Mouse (Mus musculus) midbrain, embryonic 10.5 days (tissue): ENCODE measurements around the gene Scnn1a. TPM values are rescaled to one million over a fixed set of nuclear protein-coding genes. Genes with fewer than 3 reads are reported as not detected.

Experiments used
- DNase-seq: peaks from one replicate; pipeline ENCODE4 v3.0.0-alpha.2; 2017; ENCODE audit warnings: low spot score
- H3K27ac ChIP-seq: fragments of 300-500 bp; sonication (generic); replicated peaks from 2 replicates; pipeline ENCODE4 v1.5.1; 2016; ENCODE audit warnings: mild to moderate bottlenecking
- H3K27me3 ChIP-seq: fragments of 300-500 bp; sonication (generic); 2 replicates; pipeline ENCODE4 v1.6.1; 2016; ENCODE audit warnings: low read depth, mild to moderate bottlenecking; ENCODE audit not compliant: poor library complexity, severe bottlenecking
- H3K36me3 ChIP-seq: fragments of 300-500 bp; sonication (generic); 2 replicates; pipeline ENCODE4 v1.6.1; 2016; ENCODE audit warnings: mild to moderate bottlenecking, moderate library complexity
- H3K4me1 ChIP-seq: fragments of 300-500 bp; sonication (generic); 2 replicates; pipeline ENCODE4 v1.6.1; 2016
- H3K4me3 ChIP-seq: fragments of 300-500 bp; sonication (generic); 2 replicates; pipeline ENCODE4 v1.5.1; 2016; ENCODE audit warnings: mild to moderate bottlenecking, moderate library complexity
- H3K9me3 ChIP-seq: fragments of 300-500 bp; sonication (generic); replicated peaks from 2 replicates; pipeline ENCODE4 v1.6.1; 2016; ENCODE audit warnings: mild to moderate bottlenecking
- WGBS: fragments of 180-500 bp; shearing (Covaris S2); methylation state at CpG from one replicate; pipeline ENCODE4 v1.1.7; 2016; 5-methylcytosine and 5-hydroxymethylcytosine counted together
- polyA plus RNA-seq: library from polyadenylated mRNA; unstranded; fragments of >200 nt; fragmentation: Nextera tagmentation; extraction: Ambion mirVana; gene quantifications from 2 replicates; pipeline ENCODE4 v1.2.1, GENCODE M21; 2016

Scnn1a gene
- polyA plus RNA-seq, 1 experiment from 2014 or later = 0.25 TPM

DNA sequence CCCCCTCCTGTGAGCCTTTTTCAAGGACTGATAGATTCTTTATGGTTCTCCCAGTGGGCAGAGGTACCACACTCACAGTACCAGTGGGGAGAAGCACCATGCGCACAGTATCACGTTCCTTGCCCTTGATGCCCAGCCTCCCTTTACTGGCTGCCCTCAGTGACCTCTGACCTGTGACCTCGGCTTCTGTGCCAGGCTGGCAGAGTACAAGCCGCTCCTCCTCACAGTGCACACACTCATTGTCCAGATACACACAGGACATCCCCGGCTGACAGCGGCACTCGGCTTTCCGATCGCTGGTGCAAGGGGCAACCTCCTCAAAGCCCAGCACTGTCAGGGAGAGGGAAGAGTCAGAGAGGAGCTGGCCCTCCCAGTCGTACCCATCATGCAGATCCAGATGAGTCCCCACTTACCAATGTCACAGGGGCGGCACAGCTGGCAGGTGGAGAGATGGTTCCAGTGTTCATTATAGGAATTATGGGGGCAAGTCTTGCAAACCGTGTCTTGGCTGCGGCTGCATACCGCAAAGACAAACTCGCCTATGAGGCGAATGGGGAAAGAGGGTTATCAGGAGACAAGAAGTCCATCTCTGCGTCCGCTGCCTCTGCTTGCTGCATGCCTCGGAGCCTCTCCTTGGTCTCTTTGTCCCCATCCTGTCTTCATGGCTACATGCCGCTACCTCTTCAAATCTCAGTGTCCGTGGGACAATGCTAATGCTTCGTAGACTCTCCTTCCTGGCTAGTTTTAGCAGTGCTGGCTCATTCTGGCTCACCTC lies 7.7 kb upstream of the Scnn1a start:
- 69% methylated on average over 22 of the region's 22 CpGs for WGBS
- Histone ChIP-seq H3K36me3 (0 out of 2 replicates have a peak, but pooled peaks cover 2% of the 10 kb centered on the region), H3K4me1 (peaks cover 41% of the 10 kb centered on the region), H3K27ac (peak overlapping the region; percentile 93), H3K9me3 (no peaks in the 10 kb centered on the region), H3K4me3 (peak overlapping the region; percentile 59), H3K27me3 (peaks cover 39% of the 10 kb centered on the region)
- peak; percentile 29 for DNase-seq

DNA sequence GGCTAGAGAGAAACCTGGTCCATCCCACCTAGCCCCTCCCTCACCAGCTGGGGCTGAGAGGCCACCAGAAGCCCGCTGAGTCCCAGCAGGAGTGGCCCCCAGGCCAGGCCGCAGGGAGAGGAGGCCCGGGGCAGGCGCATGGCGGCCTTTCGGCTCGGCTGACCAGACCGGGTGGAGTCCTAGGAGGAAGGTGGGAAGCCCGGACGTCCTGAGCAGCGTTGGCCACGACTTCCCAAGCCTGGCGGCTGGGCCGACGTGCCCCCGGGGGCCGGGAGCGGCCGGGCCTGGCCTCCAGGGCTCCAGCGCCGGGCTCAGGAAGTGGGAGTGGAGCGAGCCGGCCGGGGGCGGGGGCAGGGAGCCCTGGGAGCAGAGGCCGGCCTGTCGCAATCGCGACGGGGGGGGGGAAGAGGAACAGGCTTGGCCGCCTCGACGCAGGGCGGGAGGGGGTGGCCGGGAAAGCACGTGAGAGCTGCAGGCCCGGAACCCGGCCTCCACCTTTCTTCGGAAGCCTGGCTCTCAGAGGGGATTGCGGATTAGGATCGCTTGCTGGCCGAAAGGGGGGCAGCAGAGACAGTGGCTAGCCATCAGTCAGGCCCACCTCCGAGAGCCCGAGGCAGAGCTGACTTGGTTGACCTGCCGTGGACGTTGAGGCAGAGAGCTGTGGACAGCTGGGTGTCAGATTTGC lies 6.8 kb upstream of the Scnn1a start, which contains the start of gene Ltbr:
Gene Ltbr, minus strand, starts transcription at position 340 of the 685 bp plus-strand sequence.
- Histone ChIP-seq H3K27ac (peak within 1 kb of the TSS; percentile 93), H3K9me3 (no peaks in the 10 kb centered on the region)
- 2% methylated on average over 46 of the region's 46 CpGs for WGBS

GRCm38 (mm10) chr6:125314231-125314563 lies 6.3 kb upstream of the Scnn1a start:
- peak overlapping the region; percentile 93 for H3K27ac ChIP-seq
- H3K4me1 ChIP-seq = peaks cover 35% of the 10 kb centered on the region
- peak overlapping the region; percentile 59 for H3K4me3 ChIP-seq
- no peak for DNase-seq
- no peaks in the 10 kb centered on the region for H3K36me3 ChIP-seq
- H3K9me3 ChIP-seq = no peaks in the 10 kb centered on the region
- 52% methylated on average over 7 of the region's 7 CpGs for WGBS
- H3K27me3 ChIP-seq = peaks cover 48% of the 10 kb centered on the region

More for the DNA sequence above, 6.8 kb upstream of the Scnn1a start, which contains the start of gene Ltbr:
- H3K4me1 ChIP-seq = peaks cover 40% of the 10 kb centered on the region
- peaks cover 43% of the 10 kb centered on the region for H3K27me3 ChIP-seq
- H3K4me3 ChIP-seq = peak within 1 kb of the TSS; percentile 59
- DNase-seq = peak; percentile 80
- no peaks in the 10 kb centered on the region for H3K36me3 ChIP-seq

- H3K36me3 ChIP-seq = no peaks in the 10 kb centered on the region
- DNase-seq = no peak
- no peaks in the 10 kb centered on the region for H3K9me3 ChIP-seq
- WGBS = 87% methylated on average over 6 of the region's 6 CpGs
- peaks cover 29% of the 10 kb centered on the region for H3K4me1 ChIP-seq
- no peak overlapping the region for H3K27ac ChIP-seq
- H3K4me3 ChIP-seq = no peak overlapping the region
- peaks cover 53% of the 10 kb centered on the region for H3K27me3 ChIP-seq
Observed at GRCm38 (mm10) chr6:125314746-125315145, 5.7 kb upstream of the Scnn1a start.

DNA sequence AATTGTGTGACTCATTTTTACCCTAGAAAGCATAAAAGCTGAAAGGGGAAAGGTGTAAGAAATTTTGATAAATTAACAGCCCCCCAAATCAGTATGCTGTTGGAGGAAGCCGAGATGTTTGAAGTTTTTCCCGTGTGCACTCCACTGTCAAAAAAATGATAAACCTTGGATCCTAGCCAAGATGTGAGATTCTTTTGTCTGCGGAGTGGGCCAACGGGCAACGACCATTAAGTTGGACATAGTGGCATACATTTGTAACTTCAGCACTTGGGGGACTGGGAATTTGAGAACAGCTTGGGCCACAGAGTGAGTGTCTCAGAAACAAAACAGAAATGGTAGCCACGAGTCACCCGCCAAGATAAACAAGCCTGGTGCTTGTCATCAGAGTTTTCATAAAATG lies 3.4 kb upstream of the Scnn1a start:
- Histone ChIP-seq H3K27ac (no peak overlapping the region), H3K27me3 (peaks cover 71% of the 10 kb centered on the region), H3K4me3 (no peak overlapping the region), H3K4me1 (peaks cover 38% of the 10 kb centered on the region), H3K36me3 (no peaks in the 10 kb centered on the region), H3K9me3 (no peaks in the 10 kb centered on the region)
- DNase-seq = no peak
- 84% methylated on average over 7 of the region's 7 CpGs for WGBS

DNA sequence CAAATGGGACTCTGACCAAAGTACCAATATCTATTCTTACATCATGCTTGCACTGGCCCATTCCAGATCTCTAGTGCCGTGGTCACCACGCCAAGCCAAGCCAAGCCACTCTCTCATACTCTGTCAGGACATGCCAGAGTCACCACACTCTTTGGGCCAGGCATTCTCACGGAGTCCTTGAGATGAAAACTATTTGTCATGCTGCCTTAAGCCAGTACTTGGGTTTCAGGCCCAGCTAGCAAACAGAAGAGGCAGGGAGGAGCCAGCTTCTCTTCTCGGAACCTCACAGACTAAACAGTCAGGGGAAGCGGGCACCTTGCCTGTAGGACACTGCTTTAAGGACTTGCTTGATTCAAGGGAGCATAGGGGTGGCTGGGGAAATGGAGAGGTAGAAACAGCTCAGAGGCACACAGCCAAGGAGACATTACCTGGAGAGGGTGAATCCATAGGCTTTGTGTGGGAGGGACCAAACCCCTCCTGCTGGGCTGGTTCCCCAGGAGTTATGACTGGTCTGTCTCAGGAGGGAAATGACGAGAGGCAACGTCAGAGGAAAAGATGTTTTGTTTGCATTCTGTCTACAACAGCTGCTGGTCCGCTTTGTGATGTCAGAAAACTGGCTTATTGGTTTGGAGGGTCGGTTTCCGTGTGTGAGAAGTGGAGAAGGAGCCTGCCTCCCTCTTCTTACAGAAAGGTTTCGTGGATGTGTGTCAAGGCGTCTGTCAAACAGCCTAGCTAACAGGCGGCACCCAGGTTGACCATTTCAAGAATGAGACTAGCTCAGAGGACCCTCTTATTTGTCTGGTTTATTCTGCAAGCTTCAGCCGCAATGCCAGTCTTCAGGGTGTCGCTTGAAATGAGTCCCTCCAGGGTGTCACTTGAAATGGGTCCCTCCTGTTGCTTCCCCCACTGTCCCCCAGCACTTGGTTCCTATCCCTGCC lies 1.2 kb upstream of the Scnn1a start:
- H3K27ac ChIP-seq = no peak overlapping the region
- peaks cover 25% of the 10 kb centered on the region for H3K4me1 ChIP-seq
- no peak for DNase-seq
- H3K4me3 ChIP-seq = no peak overlapping the region
- H3K36me3 ChIP-seq = no peaks in the 10 kb centered on the region
- H3K27me3 ChIP-seq = peaks cover 74% of the 10 kb centered on the region
- 72% methylated on average over 15 of the region's 15 CpGs for WGBS
- no peaks in the 10 kb centered on the region for H3K9me3 ChIP-seq

DNA sequence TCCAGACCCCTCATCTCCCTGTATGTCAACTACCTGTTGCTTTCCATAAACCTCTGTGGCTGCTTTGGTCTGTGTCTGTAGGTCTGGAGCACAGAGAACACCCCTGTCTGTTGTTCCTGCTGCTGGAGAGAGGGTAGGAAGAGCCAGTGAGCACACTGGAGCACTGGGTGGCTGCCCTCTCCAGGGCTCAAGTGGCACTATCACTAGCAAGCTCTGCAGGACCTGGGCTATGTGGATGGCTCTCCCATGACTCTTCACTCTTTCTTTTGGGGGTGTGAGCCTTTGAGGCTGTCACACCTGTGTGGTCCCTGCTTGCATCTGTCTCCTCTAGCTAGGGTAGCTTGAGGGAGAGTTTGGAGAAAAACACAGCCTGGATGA lies 551 bp upstream of the Scnn1a start:
- peaks cover 20% of the 10 kb centered on the region for H3K4me1 ChIP-seq
- H3K27me3 ChIP-seq = peaks cover 73% of the 10 kb centered on the region
- no peaks in the 10 kb centered on the region for H3K9me3 ChIP-seq
- H3K36me3 ChIP-seq = no peaks in the 10 kb centered on the region
- H3K27ac ChIP-seq = no peak overlapping the region
- no peak for DNase-seq
- no peak overlapping the region for H3K4me3 ChIP-seq

- 6% methylated on average over 26 of the region's 26 CpGs for WGBS
- Histone ChIP-seq H3K36me3 (no peaks in the 10 kb centered on the region), H3K27me3 (peaks cover 76% of the 10 kb centered on the region), H3K4me1 (peaks cover 20% of the 10 kb centered on the region), H3K9me3 (no peaks in the 10 kb centered on the region), H3K4me3 (peak overlapping the region; percentile 4; the same call in 1 of the 2 replicates), H3K27ac (no peak overlapping the region)
- no peak for DNase-seq
Observed at GRCm38 (mm10) chr6:125321114-125321855, 826 bp downstream of the Scnn1a start.

GRCm38 (mm10) chr6:125322794-125323193 lies 2.3 kb downstream of the Scnn1a start:
- H3K27ac ChIP-seq = no peak overlapping the region
- peaks cover 71% of the 10 kb centered on the region for H3K27me3 ChIP-seq
- 69% methylated on average over 13 of the region's 13 CpGs for WGBS
- DNase-seq = no peak
- no peak overlapping the region for H3K4me3 ChIP-seq
- no peaks in the 10 kb centered on the region for H3K36me3 ChIP-seq
- H3K9me3 ChIP-seq = no peaks in the 10 kb centered on the region
- H3K4me1 ChIP-seq = peaks cover 20% of the 10 kb centered on the region

- WGBS = 69% methylated on average over 6 of the region's 6 CpGs
- Histone ChIP-seq H3K27ac (no peak overlapping the region), H3K4me1 (peaks cover 20% of the 10 kb centered on the region), H3K9me3 (no peaks in the 10 kb centered on the region), H3K36me3 (no peaks in the 10 kb centered on the region), H3K27me3 (peaks cover 69% of the 10 kb centered on the region), H3K4me3 (no peak overlapping the region)
- no peak for DNase-seq
Observed at GRCm38 (mm10) chr6:125323547-125323946, 3.1 kb downstream of the Scnn1a start.

DNA sequence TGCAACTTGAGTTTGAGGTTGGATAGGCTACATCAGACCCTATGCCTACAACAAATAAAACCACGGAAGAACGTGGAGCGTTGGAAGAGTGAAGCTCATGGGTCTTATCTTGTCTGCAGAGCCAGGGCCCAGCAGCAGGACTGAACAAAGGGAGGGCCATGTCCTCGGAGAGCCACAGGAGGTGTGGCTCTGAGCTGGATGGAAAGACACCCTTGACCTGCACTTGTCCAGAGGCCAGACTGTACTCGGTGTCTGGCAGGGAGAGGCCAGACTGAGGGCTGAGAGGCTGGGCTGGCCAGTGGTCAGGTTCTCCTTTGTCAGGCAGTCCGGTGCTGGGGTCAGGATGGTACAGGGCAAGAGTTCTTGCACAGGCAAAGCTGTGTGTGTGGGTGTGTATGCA lies 4.9 kb downstream of the Scnn1a start:
- Histone ChIP-seq H3K9me3 (no peaks in the 10 kb centered on the region), H3K36me3 (no peaks in the 10 kb centered on the region), H3K27me3 (peaks cover 65% of the 10 kb centered on the region), H3K4me1 (peaks cover 21% of the 10 kb centered on the region), H3K27ac (no peak overlapping the region), H3K4me3 (no peak overlapping the region)
- DNase-seq = no peak
- 74% methylated on average over 6 of the region's 6 CpGs for whole genome bisulfite sequencing

GRCm38 (mm10) chr6:125328243-125328642 lies 7.8 kb downstream of the Scnn1a start:
- 79% methylated on average over 5 of the region's 5 CpGs for WGBS
- H3K27ac ChIP-seq = no peak overlapping the region
- no peaks in the 10 kb centered on the region for H3K9me3 ChIP-seq
- peaks cover 37% of the 10 kb centered on the region for H3K27me3 ChIP-seq
- DNase-seq = no peak
- no peak overlapping the region for H3K4me3 ChIP-seq
- no peaks in the 10 kb centered on the region for H3K36me3 ChIP-seq
- peaks cover 8% of the 10 kb centered on the region for H3K4me1 ChIP-seq
